Mouse (Mus musculus): ENCODE data around the gene Trpc2.

The Trpc2 gene

DNA sequence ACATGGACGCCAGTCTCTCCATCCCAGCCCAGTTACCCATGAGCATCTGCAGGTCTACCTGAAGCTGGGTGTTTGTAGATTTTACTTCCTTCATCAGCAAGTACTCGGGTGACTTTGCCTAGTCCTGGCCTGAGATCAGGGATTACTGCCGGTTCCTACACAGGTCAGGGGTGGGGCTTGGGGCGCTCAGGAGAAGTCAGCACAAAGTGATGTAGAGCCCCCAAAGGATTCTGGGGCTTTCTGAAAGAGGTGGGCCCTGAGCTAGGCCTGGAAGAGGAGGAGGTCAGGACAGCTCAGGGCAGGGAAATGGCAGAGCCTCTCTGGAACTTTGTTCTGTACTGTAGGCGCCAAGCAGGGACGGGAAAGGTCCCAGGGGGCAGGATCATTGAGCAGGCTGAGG lies 19.8 kb downstream of the Trpc2 start:
- DNase-seq (ENCODE audit: low spot score), result no peak

DNA sequence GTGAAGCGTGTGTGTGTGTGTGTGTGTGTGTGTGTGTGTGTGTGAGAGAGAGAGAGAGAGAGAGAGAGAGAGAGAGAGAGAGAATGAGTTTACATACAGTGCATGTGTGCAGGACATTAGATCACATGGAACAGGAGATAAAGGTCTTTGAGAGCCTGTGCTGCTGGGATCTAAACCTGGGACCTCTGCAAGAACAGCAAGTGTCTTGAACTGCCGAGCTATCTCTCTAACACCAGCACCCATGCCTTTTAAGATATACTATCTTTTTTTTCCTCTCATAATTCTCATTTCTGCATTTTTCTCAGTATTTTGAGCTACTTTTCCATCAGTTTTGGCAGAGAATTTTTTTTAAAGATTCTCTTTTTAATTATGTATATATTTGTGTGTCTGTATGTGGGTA lies 20.6 kb downstream of the Trpc2 start:
- no peak for DNase-seq (ENCODE audit: low spot score)

DNA sequence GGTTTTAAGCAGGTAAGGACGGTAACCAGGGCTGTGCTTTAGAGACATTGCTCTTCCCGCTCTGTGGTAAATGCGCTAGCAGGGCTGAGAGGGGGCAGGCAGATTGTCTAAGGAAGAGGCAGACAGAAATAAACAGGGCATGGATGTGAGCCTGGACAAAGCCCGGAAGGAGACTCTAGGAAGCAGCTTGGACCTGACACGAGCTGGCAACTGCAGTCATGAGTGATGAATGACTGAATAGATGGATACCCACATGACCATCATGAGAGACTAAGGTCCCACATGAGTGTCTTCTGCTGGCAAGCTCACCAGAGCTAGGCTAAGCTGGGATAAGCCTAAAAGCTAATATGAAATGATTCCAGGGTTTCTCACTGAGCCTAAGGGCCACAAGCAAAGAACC lies 21.2 kb downstream of the Trpc2 start:
- DNase-seq (ENCODE audit: low spot score), result no peak

DNA sequence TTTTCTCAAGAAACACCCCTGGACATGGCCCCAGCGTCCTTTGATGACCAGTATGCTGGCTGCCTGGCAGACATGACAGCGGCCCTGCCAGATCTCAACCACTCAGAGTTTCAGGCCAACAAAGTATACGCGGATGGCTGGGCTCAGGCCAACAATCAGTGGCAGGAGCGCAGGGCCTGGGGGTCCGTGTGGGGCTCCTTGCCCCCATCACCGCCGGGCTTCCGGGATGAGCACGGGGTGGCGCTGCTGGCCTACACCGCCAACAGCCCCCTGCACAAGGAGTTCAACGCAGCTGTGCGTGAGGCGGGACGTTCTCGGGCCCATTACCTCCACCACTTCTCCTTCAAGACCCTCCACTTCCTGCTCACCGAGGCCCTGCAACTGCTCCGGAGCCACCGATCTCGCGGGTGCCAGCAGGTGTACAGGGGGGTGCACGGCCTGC lies 23.8 kb downstream of the Trpc2 start:
- peak; percentile 54 for DNase-seq (ENCODE audit: low spot score)

DNA sequence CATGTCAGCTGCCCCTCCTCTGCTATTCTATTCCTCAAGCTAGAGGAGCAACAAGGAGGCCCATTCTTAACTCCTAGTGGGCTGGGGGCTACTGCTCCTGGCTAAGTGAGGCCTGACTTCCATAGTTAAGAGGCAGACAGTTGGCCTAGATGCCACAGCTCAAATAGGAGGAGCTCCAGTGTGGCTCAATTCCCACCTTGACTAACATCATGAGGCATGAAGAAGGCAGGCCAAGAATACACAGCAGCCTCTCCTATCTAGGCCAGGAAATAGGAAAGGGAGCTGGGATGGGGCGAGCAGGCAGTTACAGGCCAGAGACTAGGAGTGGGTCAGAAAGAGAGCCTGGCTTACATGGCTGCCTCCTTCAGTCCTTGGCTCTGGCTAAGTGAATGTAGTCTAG lies 25.3 kb downstream of the Trpc2 start:
- no peak for DNase-seq (ENCODE audit: low spot score)

DNA sequence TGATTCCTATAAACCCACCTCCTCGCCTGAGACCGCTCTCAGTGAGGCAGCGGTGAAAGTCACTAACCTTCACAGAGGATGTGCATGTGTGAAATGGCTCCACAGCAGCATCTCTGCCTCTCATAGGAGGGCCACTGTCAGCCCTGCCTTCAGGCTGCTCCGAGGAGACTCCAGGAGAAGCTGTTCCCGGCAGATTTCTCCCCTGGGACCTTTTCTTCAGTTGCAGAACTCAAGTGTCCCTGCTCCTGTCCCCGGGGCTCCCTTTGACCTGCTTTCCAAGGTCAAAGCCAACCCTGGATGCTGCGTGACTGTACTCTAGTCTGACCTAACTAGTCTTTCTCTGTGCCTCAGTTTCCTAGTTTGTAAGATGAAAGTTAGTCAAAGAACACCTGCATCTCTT lies 26.3 kb downstream of the Trpc2 start, which contains the start of gene Art5:
TSS of gene Art5 (minus strand) at position 319 of the 400 bp plus-strand sequence.
- DNase-seq (ENCODE audit: low spot score), result no peak

DNA sequence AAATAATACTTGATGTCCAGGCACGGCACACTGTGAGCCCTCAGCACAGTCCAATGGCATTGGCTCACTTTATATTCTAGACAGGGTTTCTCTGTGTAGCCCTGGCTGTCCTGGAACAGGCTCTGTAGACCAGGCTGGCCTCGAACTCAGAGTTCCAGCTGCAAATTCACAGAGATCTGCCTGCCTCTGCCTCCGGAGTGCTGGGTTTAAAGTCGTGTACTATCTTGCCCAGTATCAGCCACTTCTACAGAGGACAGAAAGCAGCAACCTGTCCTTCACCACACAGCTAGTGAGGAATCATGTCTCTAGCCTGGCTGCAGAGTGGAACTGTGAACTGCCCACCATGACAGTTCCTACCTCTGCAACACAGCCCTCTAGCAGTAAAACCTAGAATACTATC lies 26.8 kb downstream of the Trpc2 start:
- no peak for DNase-seq (ENCODE audit: low spot score)

DNA sequence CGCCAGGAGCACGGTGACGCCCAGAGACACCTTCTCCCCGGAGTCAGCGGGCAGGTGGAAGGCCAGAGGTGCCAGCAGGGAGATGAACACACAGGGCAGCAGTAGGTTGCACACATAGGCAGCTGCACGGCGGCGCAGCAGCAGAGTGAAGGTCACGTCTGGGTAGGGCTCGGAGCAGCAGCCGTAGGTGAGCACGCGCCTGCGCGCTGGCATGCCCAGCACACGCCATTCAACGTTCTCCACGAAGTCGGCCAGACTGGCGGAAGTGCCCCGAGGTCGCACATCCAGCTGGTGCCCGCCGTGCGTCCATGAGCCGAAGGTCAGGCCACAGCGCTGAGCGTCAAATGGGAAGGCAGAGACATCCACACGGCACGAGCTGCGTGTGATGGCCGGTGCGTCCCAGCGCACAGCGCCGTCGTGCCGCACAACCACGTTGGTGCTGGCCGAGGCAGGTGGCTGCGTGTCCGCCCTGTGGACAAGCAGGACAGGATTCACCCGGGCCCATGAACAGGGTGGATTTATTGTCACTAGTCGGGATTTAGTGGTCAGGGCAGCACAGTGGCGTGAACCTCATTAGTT lies 30.3 kb downstream of the Trpc2 start:
- no peak for DNase-seq (ENCODE audit: low spot score)

DNA sequence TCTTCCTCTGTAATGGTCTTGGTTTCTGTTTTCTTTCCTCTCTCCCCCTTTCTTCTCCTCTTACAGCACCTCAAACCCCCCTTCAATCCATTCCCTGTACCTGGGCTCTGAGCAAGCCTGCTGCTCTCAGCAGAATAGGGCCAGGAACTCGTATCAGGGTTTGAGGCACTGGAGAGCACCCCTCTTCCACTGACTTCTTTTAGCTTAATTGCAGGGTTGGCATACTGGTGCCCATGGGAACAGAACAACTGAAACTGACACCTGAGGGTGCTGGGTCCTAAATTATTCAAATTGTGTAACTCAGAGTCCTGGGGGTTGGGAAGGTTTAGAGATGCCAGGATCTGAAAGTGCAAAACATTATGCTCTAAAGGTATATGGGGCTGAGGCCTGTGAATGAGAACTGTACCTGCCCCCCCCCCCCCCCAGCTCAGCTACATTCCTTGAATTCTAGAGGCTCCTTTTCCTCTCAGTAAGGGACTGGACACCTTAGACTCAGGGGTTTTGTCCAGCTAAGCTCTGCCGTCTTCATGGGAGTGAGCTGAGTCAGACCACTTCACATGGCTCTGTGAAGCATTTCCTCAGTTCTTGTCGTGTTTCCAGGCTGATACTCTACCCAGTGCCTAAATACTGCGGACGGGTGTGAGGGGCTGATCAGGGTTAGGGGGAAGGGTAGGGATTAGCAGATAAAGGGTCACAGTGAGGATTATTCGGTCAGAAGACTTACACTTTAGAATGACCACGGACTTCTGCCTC lies 33.8 kb downstream of the Trpc2 start, which contains the start of gene Chrna10:
TSS of gene Chrna10 (minus strand) at position 250 of the 753 bp plus-strand sequence.
- no peak for DNase-seq (ENCODE audit: low spot score)

DNA sequence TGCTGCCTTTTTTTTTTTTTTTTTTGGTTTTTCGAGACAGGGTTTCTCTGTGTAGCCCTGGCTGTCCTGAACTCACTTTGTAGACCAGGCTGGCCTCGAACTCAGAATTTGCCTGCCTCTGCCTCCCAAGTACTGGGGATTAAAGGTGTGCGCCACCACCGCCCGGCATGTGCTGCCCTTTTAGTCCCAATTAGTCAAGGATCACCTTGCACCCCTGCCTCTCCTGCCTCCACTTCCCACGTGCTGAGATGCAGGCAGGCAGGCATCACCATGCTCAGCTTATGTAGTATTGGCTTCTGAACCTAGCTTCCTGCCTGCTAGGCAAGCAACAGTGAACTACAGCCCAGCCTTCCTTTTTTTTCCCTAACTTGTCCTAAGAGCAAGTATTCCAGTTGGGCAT lies 34.5 kb downstream of the Trpc2 start:
- DNase-seq (ENCODE audit: low spot score), result no peak

DNA sequence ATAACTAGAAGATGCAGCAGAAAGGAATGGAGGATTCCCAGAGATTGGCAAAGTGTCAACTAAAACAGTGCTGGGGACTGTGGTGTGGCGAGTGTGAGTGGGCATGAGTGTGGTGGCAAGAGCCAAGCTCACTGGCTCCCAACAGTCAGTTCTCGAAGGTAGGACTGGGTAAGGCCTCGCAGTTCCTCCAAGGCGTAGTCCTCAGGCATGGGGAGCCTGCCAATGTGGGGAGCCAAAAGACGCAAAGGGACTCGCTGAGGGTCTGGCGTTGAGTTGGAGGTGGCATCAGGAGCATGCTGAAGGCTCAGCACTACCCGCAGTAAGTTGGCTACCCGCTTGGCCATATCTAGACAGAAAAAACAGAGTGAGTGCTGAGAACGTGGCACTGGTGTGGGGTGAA lies 37.4 kb downstream of the Trpc2 start:
- no peak for DNase-seq (ENCODE audit: low spot score)

DNA sequence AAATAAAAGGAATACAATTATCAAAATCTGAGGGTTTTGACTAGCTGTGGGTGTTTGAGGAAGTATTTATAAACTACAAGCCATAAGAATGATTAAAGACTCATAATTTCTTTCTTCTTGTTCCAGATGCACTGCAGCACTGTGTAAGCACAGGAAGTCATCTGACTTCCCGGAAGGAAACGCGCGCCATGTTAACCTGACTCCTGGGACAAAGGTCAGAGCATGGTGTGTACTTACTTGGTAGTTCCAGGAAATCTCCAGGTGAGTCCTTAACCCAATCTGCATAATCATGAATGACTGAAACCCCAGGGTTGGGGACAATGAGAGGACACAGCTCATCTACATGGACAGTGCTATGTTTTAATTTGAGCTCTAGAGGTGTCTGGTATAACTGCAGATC lies 49.5 kb downstream of the Trpc2 start:
- no peak for DNase-seq (ENCODE audit: low spot score)

DNA sequence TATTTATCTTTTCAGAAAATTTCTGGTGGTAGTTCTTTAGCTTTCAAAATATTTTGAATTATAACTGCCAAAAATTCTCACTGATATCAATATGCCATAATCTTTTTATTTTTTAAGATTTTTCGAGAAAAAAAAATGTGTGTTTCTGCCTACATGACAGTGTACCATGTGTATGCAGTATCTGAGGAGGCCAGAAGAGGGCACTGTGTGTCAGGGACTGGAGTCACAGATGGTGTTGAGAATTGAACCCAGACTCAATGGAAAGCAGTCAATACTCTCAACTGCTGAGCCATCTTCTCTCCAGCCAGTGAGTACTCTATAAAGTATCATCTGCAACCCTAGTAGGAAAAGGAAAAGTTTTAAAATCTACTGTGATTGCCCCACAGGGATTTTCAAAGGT lies 54.5 kb downstream of the Trpc2 start:
- DNase-seq (ENCODE audit: low spot score), result peak; percentile 73

DNA sequence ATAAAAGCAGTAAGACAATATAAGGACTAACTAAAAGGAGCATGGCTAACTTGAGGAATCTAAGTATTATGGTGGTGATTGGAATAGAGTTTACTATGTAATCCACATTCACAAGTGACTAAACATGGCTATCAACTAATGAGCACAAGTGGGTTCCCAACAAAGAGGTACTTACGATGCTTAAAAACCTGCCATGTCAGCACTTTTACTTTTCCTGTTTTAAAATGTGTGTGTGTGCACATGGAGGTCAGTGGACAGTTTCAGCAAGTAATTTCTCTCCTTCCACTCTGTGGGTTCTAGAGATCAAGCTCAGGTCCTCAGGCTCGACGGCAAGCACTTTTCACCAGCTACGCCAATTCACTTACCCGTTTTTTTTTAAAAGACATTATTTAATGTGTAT lies 55.0 kb downstream of the Trpc2 start:
- no peak for DNase-seq (ENCODE audit: low spot score)

All from embryo, embryonic 10 days (tissue).